Mouse (Mus musculus): Measurements from ENCODE around the gene Gmeb1.
"Not testable (repeated sequence)": the region's sequence is repeated elsewhere in the genome, so short reads cannot be mapped to it uniquely, and the experiment has no call there.

Gmeb1 gene

DNA sequence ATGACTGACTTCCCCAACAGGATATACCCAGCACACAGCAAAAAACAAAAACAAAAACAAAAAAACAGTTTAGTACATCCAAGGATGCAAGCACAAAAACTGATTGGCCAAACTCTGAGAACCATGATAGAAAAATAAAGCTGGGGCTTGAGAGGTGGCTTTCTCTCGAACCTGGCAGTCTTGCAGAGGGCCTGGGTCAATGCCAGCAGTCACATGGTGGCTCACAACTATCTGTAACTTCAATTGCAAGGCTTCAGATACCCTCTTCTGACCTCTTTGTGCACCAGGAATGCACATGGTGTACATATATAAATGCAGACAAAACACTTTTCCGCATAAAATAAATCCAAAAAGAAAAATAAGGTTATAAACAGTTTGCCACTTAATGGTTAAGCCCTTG, 11.8 kb upstream of the Gmeb1 start:
- peak; percentile 32 for DNase-seq (ENCODE audit: low spot score)

DNA sequence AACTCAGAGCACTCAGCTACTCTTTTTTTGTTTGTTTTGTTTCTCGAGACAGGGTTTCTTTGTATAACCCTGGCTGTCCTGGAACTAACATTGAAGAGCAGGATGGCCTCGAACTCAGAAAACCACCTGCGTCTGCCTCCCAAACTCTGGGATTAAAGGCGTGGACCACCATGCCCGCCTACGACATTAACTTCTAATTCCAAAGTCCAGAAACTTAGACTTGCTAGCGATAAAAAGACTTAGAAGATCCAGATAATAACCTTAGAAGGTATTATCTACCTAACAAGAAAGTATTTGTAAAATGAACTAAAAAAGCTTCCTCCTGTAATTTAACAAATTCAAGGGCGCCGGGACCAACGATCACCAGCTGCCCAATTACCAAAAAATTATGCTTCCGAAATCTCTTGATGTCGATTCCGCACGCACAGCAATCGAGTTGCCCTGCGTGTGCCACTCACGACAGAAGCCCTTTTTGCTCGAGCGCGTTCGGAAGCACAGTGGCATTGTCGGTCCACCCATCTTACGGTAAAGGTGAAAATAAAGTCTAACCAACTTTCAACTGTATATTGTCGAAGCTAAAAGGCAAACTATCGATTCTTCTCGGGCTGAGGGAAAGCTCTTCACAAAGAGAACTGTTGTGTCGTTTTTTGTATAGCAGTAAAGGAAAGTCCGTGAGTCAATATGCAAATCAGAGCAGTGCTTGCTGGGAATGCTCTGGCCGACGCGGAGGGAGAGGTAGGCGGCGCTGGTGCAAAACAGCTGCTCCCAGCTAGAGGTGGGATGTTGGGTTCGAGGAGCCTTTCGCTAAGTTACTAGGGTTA, 8.5 kb upstream of the Gmeb1 start:
- DNase-seq (ENCODE audit: low spot score): peak; percentile 98

DNA sequence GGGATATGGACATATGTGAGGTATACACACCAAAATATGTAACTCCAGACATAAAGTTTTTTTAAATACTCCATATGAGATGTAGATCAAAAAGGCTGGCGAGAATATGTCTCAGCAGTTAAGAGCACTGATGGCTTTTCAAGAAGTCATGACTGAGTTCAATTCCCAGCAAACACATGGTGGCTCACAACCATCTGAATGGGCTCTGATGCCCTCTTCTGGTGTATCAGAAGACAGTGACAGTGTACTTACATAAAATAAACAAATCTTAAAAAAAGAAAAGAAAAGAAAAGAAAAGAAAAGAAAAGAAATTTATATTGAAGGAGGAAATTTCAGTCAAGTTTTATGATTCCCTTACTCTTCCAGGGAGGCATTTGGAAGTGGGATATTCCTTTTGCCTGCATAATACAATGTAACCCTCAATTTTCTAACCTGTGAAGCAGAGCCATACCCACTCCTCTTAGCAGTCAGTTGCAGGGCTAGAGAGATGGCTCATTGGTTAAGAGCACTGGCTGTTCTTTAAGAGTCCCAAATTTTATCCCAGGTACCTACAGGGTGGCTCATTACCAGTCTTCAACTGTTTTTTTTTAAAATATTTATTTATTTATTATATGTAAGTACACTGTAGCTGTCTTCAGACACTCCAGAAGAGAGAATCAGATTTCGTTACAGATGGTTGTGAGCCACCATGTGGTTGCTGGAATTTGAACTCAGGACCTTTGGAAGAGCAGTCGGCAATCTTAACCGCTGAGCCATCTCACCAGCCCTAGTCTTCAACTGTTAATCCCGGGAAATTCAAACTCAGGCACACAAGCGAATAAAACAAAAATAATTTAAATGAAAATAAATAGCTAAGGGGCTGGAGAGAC, 7.7 kb upstream of the Gmeb1 start:
- DNase-seq (ENCODE audit: low spot score): peak; percentile 71

DNA sequence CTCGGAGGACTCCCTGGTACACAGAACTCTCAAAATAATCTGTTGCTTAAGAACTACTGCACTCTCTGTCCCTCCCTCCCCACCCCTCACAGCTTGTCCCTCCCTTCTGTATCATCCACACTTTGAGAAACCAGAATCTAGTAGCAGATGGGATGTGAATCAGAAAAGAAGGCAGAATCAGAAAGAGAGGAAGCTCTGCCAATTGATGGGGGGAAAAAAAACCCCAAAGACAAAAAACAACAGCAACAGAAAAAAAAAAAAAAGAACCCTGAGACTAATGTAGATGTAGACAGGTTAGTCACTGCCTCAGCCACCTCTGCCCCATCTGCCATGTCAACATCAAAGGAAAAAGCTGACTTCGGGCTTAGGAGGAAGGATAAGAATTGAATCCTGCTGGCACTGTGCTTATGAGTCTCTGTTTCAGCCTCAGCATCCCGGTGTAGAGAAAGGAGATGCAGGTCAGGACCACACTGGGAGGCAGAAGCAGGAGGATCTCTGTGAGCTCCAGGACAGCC, 5.5 kb upstream of the Gmeb1 start:
- no peak for DNase-seq (ENCODE audit: low spot score)

DNA sequence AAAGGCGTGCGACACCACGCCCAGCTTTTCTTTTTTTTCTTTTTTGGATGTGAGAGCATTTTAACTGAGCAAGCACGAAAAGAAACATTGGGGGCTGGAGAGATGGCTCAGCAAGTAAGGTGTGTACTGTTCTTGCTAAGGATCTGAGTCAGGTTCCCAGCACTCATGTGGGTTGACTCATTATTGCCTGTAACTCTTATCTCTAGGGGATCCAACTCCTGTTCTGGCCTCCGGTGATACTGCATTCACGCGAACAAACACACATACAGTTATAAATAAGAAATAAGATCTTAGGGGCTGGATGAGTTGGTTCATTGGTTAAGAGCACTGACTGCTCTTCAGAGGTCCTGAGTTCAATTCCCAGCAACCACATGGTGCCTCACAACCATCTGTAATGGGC, 1.9 kb upstream of the Gmeb1 start:
- DNase-seq (ENCODE audit: low spot score): no peak

DNA sequence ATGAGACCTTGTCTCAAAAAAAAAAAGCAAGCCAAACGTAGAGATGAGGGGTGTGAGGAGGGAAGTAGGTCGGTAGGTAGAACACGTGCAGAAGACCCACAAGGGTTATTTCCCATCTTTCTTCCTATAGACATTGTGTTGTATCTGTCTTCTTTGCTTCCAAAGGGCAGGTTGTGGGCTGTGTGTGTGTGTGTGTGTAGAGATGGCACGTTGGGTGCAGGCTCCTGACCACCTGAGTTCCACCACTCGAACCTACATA, 885 bp upstream of the Gmeb1 start:
- no peak for DNase-seq (ENCODE audit: low spot score)

DNA sequence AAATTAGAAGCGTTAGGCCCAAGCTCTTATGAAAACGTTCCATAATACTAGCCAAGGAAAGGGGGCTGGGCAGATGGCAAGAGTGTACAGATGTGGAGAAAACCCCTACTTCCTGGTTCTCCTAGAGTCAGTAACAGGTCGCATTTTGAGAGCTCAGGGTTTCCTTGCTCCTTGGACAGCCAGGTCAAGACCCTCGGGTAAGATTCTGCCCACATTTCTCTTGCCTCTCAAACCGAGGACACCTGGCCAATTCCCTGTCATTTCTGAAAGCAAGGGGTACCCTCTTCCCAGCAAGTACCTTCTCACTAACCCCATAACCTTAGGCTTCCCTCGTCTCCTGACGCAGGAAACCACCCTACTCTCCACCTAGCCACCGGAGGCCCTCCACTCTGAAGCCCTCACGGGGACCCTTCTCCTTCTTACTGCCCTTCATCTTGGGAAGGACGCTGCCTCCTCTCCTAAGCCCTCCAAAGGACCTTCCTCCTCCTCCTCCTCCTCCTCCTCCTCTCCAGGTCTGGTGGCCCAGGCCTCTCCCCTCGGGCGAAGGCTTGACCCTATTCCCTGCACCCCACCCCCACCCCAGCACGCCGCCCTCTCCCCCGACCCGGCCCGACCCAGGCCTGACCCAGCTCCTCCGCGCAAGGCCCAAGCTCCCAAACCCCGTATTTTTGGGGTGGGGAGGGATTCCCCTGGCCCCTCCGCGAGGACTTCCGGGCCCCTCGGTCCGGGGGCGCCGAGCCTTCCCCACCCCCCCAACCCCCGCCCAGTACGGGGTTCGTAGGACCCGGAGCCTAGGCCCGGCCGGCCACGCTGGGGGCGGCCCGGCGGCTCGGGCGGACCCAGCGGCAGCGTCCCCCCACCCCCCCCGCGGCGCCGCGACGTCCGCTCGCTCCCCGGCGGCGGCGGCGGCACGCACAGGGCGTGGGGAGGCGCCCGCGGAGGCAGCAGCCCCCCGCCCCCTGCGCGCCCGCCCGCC, 710 bp downstream of the Gmeb1 start:
- peak; percentile 76 for DNase-seq (ENCODE audit: low spot score)

DNA sequence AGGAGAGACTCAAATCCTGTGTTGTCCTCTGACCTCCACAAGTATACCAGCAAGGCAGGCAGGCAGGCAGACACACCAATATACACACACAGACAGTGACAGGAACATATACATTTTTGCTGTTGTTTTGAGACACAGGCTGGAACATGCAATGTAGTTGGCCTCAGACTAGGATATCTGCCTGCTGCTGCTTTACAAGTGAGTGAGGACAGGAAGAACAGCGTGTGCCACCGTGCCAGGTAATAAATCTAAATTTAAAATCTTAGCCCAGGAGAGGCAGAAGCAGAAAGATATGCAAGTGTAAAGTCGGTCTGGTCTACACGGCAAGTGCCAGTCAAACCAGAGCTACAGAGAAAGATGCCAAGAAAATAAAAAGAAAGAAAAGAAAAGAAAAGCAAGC, 2.2 kb downstream of the Gmeb1 start:
- no peak for DNase-seq (ENCODE audit: low spot score)

DNA sequence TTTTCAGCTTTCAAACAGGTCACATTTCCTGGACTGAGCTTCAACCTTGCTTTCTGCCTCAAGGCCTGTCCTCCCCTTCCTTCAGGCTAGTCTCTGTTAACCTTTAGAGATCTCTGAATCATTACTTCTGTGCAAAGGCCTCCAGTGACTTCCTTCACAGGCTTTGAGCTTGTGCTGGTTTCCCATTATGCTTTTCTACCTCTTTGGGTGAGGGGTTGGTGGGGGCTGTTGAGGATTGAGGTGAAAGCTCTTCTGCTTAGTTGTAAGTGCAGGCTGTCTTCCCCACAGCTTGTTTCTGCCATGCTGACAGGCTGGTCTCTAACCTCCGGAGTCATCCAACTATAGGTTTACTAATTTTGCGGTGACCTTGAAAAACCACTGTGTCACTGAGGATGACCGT, 5.0 kb downstream of the Gmeb1 start:
- DNase-seq (ENCODE audit: low spot score): no peak

DNA sequence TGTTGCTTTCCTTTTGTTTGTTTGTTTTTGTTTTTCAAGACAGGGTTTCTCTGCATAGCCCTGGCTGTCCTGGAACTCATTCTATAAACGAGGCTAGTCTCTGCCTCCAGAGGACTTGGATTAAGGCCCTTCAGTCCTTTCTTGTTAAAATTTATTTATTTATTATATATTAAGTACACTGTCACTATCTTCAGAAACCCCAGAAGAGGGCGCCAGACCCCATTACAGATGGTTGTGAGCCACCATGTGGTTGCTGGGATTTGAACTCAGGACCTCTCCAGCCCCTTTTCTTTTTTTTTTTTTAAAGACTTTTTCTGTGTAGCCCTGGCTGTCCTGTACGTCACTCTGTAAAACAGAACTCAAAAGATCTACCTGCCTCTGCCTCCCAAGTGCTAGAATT, 6.4 kb downstream of the Gmeb1 start:
- DNase-seq (ENCODE audit: low spot score): no peak

DNA sequence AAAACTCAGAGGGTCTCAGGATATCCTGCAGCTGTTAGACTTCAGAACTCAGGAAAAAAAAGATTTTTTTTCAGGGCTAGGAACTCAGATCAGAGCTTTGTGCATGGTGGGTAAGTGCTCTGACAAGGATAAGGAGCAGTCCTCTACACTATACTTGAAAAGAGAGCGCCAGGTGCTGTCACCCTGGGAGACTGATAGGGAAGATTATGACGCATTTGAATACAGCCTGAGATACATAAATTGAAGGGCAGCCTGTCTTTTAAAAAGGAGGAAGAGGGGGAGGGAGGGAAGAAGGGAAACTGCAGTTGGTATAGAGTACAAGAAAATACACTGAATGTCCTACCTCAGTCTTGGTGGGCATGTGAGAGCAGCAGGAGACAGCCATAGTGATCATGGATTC, 7.8 kb downstream of the Gmeb1 start:
- DNase-seq (ENCODE audit: low spot score): no peak

DNA sequence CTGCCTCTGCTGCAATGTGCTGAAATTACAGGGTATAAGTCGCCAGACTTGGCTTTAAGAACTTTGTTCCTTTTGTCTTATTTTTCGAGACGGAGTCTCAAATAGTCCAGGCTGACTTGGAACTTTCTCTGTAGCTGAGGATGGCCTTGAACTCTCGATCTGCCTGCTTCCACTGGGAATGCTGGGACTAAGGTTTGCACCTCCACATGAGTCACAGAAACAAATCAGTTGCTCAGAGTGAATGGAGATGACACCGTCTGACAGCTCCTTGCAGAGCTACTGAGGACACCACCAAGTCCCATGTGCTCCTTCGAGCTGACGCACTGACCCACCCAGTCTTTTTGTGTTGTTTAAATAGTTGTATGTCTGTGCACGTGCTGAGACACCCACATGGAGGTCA, 8.3 kb downstream of the Gmeb1 start:
- DNase-seq (ENCODE audit: low spot score): no peak

DNA sequence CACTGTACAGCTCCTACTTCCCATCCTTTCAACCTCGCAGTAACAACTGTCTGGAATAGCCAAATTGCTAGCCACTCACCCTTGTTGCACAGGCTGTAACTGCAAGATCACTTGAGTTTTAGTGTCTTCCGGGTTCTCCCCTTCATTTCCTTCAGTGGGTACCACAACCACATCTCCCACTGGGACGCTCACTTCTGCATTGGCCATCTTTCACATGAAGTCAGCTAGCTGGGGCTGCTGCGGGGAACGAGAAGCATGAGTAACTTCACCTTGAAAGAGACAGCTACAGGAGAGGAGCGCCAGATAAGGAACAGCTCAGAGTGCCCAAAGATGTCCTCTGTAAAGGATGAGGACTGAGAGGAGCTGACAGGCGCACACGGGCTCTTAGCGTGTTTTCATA, 9.8 kb downstream of the Gmeb1 start:
- no peak for DNase-seq (ENCODE audit: low spot score)

DNA sequence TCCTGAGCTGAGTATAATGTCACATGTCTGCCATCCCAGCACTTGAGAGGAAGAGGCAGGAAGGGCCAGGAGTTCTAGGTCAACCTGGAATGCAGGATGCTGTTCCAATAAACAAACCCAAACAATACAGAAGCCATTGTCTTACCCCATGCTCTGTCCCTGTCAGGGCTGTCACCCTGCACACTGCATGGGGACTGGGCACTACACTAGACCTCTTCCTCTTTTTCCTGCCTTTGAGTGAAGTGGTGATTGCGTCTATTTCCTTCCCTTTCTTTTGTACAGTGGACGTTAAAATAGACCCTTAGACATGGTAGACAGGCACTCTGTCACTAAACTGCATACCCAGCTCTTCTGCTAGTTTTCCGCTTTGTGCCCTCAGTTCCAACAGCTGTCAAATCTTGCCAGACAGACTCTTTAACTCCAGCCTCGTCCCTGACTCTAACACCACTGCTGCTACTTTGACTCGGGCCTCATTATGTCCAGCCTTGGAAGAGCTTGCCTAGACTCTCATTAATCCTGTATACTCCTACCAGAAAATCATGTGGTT, 13.9 kb downstream of the Gmeb1 start:
- DNase-seq (ENCODE audit: low spot score): no peak

DNA sequence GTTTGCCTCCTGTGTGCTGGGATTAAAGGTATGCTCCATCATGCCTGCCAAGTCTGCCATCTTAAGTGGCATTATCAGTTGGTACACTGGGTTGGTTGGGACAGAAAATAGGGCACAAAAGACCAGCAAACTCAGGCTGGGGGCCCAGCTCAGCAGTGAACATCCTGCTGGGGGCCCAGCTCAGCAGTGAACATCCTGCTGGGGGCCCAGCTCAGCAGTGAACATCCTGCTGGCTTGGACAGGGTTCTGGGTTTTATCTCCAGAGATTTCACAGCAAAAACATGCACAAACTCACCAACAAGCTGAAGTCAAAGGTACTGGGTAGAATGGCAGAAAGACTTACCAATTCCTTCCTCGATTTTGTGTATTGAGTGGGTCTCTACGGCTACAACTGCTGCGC, 15.8 kb downstream of the Gmeb1 start:
- no peak for DNase-seq (ENCODE audit: low spot score)

DNA sequence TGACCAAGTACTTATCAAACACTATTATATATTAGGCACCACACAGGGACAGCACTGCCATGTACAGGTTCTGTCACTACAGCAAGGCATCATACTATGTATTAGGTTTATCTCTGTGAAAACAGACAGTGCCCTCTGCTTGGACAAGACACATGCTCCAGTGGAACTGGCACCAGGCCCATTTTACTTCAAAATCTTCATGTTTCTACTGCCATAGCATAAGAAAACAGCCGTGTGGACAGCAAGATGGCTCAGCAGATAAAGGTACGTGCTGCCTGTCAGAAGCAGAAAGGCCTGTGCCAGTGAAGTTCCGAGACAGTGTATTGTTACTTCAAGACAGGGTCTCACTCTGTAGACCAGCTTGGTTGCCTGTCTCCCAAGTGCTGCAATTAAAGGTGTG, 20.2 kb downstream of the Gmeb1 start:
- DNase-seq (ENCODE audit: low spot score): peak; percentile 64

DNA sequence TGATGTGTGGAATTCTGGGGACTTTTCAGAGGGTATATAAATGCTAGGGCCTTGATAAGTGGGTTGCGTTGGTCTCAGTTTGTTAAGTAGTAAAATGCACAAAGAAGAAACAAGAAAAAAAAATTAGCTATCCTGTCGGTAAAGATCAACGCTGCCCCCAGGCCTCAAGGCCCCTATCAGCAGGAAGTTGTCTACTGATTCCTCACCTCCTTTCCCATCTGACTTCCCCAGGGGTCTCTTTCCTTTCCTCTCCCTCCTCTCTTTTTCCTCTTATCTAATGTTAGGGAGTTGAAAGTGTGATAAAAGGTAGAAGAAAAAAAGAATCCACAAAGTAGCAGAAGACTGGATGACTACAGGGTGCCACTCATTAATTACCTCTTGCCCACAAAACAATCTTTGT, 21.0 kb downstream of the Gmeb1 start:
- no peak for DNase-seq (ENCODE audit: low spot score)

DNA sequence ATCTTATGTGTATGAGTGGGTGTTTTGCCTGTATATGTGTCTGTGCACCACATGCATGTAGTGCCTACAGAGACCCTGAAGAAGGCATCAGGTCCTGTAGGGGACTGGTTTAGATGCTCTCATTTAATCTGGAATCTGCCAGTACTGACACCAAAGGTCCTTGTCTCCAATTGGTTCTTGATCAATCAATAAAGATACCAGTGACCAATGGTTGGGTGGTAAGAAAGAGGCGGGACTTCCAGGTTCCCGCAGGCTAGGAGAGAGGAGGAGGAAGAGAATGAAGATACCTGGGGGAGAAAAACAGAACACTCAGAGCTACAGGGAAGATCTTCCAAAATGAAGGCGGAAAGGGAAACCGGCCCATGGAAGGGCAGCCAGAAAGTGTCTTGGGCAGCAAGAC, 23.0 kb downstream of the Gmeb1 start:
- no peak for DNase-seq (ENCODE audit: low spot score)

DNA sequence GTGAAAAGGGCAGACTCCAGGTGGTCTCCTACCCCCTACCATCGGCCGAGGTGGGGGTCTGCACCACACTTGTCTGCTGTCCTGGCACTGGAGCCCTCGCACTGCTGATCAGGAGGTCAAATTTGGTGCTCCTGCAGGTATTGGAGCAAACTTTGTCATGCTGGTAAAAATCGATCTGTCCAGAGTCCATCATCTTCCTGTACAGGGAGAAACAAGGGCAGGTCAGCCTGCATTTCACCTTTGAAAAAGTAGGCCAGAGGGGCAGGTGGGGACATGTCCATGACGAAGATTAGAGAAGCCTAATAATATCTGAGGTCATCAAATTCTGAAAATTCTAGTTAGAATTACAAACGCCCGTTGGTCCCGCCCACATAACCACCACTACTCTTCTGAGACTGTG, 26.7 kb downstream of the Gmeb1 start:
- DNase-seq (ENCODE audit: low spot score): no peak

DNA sequence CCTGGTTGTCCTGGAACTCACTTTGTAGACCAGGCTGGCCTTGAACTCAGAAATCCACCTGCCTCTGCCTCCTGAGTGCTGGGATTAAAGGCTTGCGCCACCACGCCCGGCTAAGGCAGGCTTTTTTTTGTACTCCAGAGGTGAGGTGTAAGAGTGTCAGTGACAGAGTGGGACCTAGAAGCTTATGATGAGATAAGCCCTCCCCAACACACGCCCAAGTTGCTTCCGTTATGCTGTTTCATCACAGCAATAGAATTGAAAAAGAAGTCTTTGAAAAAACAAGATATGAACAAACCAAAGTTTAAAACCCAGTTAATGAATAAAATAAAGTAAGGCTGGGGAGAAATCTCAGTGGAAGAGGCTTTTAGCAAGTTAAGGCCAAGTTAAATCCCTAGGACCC, 31.0 kb downstream of the Gmeb1 start:
- DNase-seq (ENCODE audit: low spot score): no peak

DNA sequence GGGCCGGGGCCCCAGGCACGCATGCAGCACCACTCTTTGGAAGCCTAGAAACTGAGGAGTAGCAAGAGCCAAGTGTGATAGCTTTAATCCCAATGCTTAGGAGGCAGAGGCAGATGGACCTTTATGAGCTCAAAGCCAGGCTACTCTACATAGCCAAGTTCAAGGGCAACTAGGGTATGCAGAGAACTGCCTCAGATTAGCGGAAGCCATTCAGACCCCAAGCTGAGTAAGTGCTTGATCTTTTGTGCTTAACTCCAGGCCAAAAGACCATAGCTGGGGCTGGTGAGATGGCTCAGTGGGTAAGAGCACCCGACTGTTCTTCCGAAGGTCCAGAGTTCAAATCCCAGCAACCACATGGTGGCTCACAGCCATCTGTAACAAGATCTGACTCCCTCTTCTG, 39.4 kb downstream of the Gmeb1 start:
- not testable (repeated sequence) for DNase-seq (ENCODE audit: low spot score)

DNA sequence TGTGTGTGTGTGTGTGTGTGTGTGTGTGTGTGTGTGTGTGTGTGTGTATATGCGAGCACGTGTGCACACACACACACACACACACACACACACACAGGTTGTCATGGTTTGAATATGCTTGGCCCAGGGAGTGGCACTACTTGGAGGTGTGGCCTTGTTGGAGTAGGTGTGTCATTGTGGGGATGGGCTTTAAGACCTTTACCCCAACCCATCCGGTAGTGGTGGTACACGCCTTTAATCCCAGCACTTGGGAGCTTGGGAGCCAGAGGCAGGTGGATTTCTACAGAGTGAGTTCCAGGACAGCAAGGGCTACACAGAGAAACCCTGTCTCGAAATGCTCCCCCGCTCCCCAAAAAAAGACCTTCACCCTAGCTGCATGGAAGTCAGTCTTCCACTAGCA, 43.0 kb downstream of the Gmeb1 start:
- not testable (repeated sequence) for DNase-seq (ENCODE audit: low spot score)

Measured in MN1 (cell line).